Mouse (Mus musculus): ENCODE measurements around the gene Coch.
"Not testable (repeated sequence)": the region's sequence is repeated elsewhere in the genome, so short reads cannot be mapped to it uniquely, and the experiment has no call there.

Coch gene

DNA sequence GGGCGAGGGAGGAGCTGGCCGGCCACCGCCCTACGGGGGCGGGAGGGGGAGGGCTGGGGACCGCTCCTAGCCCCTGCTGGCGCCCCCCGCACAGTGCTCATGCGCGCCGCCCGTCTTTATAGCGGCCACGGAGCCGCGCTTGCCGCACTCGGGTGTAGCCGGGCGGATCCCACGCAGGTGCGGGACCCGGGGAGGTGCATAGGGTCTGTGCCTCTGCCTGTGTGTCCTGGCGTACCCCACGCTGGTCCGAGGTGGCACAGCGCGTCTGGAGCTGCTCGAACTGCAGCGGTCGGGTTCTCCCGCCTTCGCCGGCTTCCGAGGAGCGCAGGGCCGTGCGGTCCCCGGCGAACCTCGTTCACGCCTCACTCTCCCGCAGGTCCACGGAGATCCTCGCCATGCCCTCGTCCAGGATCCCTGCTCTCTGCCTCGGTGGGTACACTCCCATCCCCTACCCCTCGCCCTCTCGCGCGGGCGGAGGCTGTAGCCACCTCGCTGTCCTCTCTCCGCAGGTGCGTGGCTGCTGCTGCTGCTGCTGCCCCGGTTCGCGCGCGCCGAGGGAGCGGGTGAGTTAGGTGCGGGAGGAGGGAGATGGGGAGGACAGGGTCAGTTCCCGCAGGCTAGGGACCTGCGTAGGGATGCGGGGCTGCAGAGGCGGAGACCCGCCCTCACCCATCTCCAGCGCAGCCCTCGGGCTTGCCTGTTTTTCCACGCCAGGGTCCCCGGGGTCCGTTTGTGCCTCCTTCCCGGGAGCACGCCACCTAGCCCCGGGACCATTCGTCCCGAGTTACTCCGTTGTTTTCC lies at the start of gene Coch:
TSS of gene Coch (plus strand) at position 113 of the 801 bp plus-strand sequence.
- DNase-seq (ENCODE audit: low spot score in 2 of 2) = peak in 1 of 2 experiments; percentile 16

- no peak for DNase-seq (ENCODE audit: low spot score in 2 of 2)
Observed at GRCm38 (mm10) chr12:51543402-51543960, 49.7 kb upstream of the Coch start.

GRCm38 (mm10) chr12:51555041-51555440 lies 38.1 kb upstream of the Coch start:
- no peak for DNase-seq (ENCODE audit: low spot score in 2 of 2)

GRCm38 (mm10) chr12:51561416-51561815 lies 31.7 kb upstream of the Coch start:
- DNase-seq (ENCODE audit: low spot score in 2 of 2) = no peak

DNA sequence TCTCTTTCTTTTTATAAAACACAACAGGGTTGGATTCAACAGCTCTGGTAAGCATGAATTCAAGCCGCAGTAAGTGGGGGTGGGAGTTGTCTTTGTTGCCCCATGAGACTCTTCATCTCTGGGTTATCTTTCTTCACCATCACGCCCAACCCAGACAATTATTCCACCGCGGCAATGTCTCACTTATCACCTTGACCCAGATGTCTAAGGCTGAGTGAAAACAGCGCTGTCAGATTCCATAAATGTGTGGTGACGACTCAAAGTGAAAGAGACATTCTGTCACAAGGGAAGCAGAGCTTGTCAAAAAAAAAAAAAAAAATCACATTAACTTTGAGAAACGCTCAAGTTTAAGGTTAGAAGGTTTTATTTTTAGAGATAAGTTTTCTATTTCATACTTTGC lies 25.9 kb upstream of the Coch start:
- DNase-seq (ENCODE audit: low spot score in 2 of 2) = no peak

GRCm38 (mm10) chr12:51569472-51569871 lies 23.7 kb upstream of the Coch start:
- no peak for DNase-seq (ENCODE audit: low spot score in 2 of 2)

GRCm38 (mm10) chr12:51569944-51570343 lies 23.2 kb upstream of the Coch start:
- DNase-seq (ENCODE audit: low spot score in 2 of 2) = no peak

GRCm38 (mm10) chr12:51572651-51573050 lies 20.5 kb upstream of the Coch start:
- no peak for DNase-seq (ENCODE audit: low spot score in 2 of 2)

GRCm38 (mm10) chr12:51577816-51578215 lies 15.3 kb upstream of the Coch start:
- not testable (repeated sequence) for DNase-seq (ENCODE audit: low spot score in 2 of 2)

DNA sequence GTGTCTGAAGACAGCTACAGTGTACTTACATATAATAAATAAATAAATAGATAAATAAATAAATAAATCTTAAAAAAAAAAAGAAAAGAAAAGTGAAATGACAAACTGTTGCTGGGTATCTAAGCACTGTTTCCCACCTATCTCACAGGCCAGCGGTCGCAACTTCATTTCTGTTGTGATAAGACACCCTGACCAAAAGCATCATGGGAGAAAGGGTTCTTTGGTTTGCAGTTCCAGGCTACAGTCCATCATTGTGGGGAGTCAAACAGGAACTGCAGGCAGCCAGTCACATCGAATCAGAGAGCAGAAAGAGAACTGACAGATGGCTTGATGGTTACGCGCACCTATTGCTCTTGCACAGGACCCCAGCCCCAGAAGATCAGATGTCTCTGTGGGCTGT lies 3.9 kb upstream of the Coch start:
- DNase-seq (ENCODE audit: low spot score in 2 of 2) = no peak

GRCm38 (mm10) chr12:51591921-51592320 lies 1.2 kb upstream of the Coch start:
- DNase-seq (ENCODE audit: low spot score in 2 of 2) = no peak

- no peak for DNase-seq (ENCODE audit: low spot score in 2 of 2)
Observed at GRCm38 (mm10) chr12:51592888-51593228, 283 bp upstream of the Coch start.

DNA sequence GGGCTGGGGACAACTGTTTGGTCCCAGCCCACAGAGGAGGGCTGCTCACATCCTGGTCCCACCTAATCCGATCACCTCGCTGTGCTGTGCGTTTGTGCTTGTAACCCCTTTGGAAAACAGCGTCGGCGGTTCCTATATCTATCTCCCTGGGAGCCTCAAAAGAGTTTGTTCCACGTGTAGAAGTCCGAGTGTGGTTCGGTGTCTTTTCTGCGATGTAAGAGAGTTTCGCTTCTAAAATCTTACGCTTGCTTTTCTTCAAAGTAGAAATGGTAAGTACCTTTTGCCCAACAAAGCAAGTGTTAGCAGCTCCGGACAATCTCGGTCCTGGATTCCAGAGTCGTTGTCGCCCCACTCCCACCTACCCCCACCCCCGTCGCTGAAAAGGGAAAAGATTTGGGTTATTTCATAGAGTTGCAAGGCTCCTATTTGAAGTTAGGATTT lies 909 bp downstream of the Coch start:
- no peak for DNase-seq (ENCODE audit: low spot score in 2 of 2)

- DNase-seq (ENCODE audit: low spot score in 2 of 2) = no peak
Observed at GRCm38 (mm10) chr12:51603306-51603705, 10.2 kb downstream of the Coch start.

DNA sequence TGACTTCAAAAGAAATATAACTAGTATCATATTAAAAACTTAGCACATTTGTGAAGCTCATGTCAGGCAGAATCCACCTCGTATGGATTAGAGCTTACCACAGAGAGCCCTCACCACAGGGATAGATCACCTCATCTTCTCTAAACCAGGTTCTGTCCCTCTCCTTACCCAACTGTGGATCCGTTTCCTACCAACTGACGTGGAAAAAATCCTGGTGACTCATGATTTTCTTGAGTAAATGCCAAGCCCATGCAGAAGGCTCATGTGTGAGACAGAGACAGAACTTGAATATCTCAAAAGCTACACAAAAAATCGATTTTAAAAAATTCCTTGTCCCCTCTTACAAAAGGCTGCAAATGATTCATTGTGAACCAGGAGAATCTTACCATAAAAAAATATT lies 13.0 kb downstream of the Coch start:
- no peak for DNase-seq (ENCODE audit: low spot score in 2 of 2)

DNA sequence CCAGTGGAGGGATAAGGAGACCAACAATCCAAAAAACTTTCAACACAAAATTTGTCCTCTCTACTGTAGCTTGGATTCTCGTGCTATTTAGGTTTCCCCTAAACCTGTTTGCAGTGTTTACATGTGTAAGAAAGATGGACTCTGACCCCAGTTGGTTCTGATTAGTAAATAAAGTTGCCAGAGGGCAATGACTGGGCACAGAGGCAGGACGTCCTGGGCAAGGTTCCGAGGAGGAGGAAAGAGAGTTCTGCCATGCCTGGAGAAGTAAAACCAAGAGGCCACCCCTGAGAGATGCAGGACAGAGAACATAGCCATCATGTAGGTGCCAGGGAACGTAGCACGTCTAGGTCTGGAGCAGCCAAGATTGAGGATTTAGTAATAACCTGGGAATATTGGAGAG lies 19.2 kb downstream of the Coch start:
- DNase-seq (ENCODE audit: low spot score in 2 of 2) = no peak

GRCm38 (mm10) chr12:51620572-51620971 lies 27.4 kb downstream of the Coch start:
- no peak for DNase-seq (ENCODE audit: low spot score in 2 of 2)

DNA sequence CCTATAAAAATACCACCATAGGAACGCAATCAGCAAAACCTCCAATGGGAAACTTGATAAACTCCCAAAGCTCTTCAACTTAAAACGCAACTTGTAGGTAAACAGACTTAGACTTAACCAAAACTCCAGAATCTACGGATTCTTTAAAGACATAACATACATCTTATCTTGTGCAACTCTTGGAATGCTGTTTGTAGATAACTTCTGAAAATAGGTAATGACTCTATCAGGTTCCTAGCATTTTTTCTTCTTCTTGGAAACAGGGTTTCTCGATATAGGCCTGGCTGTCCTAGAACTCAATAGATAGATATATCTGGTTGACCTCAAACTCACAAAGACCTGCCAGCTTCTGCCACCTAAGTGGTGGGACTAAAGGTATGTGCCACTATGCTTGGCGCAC lies 28.0 kb downstream of the Coch start:
- no peak for DNase-seq (ENCODE audit: low spot score in 2 of 2)

GRCm38 (mm10) chr12:51622670-51623365 lies 29.7 kb downstream of the Coch start:
- no peak for DNase-seq (ENCODE audit: low spot score in 2 of 2)

- DNase-seq (ENCODE audit: low spot score in 2 of 2) = no peak
Observed at GRCm38 (mm10) chr12:51623366-51623694, 30.2 kb downstream of the Coch start.

DNA sequence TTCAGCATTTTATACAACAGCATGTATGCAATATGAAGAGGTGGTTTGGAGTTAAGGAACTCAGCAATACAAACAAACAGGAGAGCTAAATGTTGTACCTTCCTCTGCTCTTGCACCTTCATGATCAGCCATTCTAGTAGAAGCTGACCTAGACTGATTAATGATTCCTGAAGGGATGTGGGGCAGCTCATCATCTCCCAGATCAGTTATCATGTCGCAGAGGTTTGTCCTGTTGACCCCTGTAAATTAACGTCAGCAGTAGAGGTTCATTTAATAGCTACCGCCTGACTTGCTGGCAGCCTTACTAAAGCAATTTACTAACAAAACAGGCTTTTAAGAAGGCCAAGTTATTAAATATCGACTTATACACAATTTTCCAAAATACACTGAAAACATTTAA lies 40.3 kb downstream of the Coch start:
- no peak for DNase-seq (ENCODE audit: low spot score in 2 of 2)

DNA sequence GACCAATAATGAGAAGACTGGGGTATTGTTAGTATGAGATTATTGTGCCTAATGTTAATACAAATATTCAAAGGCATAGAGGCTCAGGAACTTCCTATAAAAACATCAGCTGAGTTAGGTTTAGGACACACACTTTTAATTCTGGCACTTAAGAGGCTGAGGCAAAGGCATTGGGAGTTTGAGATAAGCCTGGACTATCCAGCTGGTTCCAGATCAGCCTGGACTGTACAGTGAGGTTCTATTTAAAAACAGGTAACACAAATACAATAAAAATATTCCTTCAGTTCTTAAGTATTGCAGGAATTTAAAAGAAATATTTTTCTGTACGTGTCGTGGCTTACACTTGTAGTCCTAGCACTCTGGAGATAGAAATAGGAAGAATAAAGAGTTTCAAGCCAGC lies 43.1 kb downstream of the Coch start:
- DNase-seq (ENCODE audit: low spot score in 2 of 2) = no peak
